Comparison of ENCODE assay signal across 10 mouse cellular contexts in the genomic region with DNA sequence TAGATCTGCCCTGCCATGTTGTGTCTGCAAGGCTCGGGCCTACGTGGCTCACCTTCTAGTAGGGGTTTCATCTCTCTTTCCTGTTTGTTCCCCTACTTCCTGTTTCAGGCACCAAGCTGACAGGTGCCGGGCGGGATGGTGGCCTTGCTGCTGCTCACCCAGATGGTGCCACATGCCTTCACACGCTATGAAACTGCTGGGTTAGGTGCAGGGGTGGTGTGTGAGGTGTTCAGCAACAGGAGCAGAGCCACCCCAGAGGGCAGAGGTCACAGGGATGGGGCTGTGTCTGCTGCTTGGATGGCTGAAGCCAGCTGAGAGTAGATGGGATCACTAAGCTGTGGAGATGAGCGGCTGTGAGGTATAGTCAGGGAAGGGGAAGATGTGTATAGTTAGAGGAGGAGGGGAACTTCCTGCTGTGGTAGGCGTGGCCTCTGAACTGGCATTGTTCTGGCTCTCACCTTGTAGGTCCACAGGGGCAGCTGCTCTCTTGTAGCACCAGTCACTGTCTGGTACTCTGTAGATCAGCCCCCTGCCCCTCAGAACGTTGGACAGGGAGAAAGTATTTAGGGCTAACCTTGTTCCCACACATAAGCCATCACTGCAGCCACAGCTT. TPM values are rescaled to one million over a fixed set of nuclear protein-coding genes. Genes with fewer than 3 reads are reported as not detected.
DNase-seq lines count a peak whose midpoint lies in the region; ATAC-seq and TF ChIP-seq lines count a peak whose summit lies in the region.
"Had no signal": no experiment of that assay in that cellular context is flagged by ENCODE, and none has a peak within 500 bp of the region (broad histone marks: within the 10 kb centered on the region; RNA-seq: fewer than 3 reads in every experiment).

No protein-coding gene starts in this region.

- no peaks in the 10 kb centered on the region for H3K9me3 ChIP-seq in hindbrain, embryonic 15.5 days
- H3K9me3 ChIP-seq in hindbrain, embryonic 12.5 days (replicated peaks): 0 out of 2 replicates have a peak, but pooled peaks cover 6% of the 10 kb centered on the region
- peaks cover 8% of the 10 kb centered on the region for H3K9me3 ChIP-seq in E14TG2a.4 (ENCODE audit: low read length)

- H3K27ac ChIP-seq in hindbrain, embryonic 15.5 days (replicated peaks): no peak overlapping the region
- H3K27ac ChIP-seq in hindbrain, embryonic 12.5 days: no peak overlapping the region

- 74% methylated on average over 8 of the region's 8 CpGs for WGBS in hindbrain, embryonic 15.5 days
- WGBS in hindbrain, embryonic 12.5 days: 59% methylated on average over 8 of the region's 8 CpGs

- H3K27me3 ChIP-seq in hindbrain, embryonic 15.5 days: no peaks in the 10 kb centered on the region
- no peaks in the 10 kb centered on the region for H3K27me3 ChIP-seq in hindbrain, embryonic 12.5 days
- H3K27me3 ChIP-seq in E14TG2a.4 (ENCODE audit: insufficient read depth, low read length): no peaks in the 10 kb centered on the region

- H3K4me1 ChIP-seq in hindbrain, embryonic 15.5 days (replicated peaks): peaks cover 51% of the 10 kb centered on the region
- peaks cover 44% of the 10 kb centered on the region for H3K4me1 ChIP-seq in hindbrain, embryonic 12.5 days
- H3K4me1 ChIP-seq in E14TG2a.4 (replicated peaks; ENCODE audit: low read depth, low read length): peaks cover 70% of the 10 kb centered on the region

- peak; percentile 43 to 72 for DNase-seq in spleen, postnatal 4 days (ENCODE audit: low spot score in 2 of 2)
- no peak for DNase-seq in adrenal gland, adult 18-20 months (ENCODE audit: low spot score in 2 of 2)
- no peak for DNase-seq in ovary, postnatal 10 days (ENCODE audit: low spot score)
- no peak for DNase-seq in heart, postnatal 14 days
- DNase-seq: cerebellum, adult 8-10 months; heart, adult 11 months had no signal

- no peak overlapping the region for H3K9ac ChIP-seq in hindbrain, embryonic 15.5 days
- H3K9ac ChIP-seq in hindbrain, embryonic 12.5 days: no peak overlapping the region

- no peaks in the 10 kb centered on the region for H3K36me3 ChIP-seq in hindbrain, embryonic 15.5 days
- H3K36me3 ChIP-seq in hindbrain, embryonic 12.5 days: peaks cover 11% of the 10 kb centered on the region
- H3K36me3 ChIP-seq in E14TG2a.4 (ENCODE audit: insufficient read depth, low read length): peaks cover 21% of the 10 kb centered on the region

- peak; percentile 31; the same call in 1 of the 2 replicates for ATAC-seq in hindbrain, embryonic 15.5 days (ENCODE audit: low FRiP score, low read depth)
- no peak for ATAC-seq in hindbrain, embryonic 12.5 days (ENCODE audit: low FRiP score)
- ATAC-seq in inflammation-experienced regulatory T-cells, adult 6 months: peak; percentile 35

- no peak overlapping the region for H3K4me2 ChIP-seq in hindbrain, embryonic 15.5 days
- H3K4me2 ChIP-seq in hindbrain, embryonic 12.5 days (replicated peaks): no peak overlapping the region

- H3K4me3 ChIP-seq in hindbrain, embryonic 15.5 days: no peak overlapping the region
- no peak overlapping the region for H3K4me3 ChIP-seq in hindbrain, embryonic 12.5 days
- H3K4me3 ChIP-seq in E14TG2a.4 (replicated peaks; ENCODE audit: low read length): peak overlapping the region; percentile 35

- no peak for TF ChIP-seq CTCF in E14TG2a.4 (conservative IDR thresholded peaks at IDR 0.05; ENCODE audit: low read length)

- intact Hi-C loops in heart, postnatal 14 days (cut with DNase I): no loop called here

RNA-seq across cellular contexts. Expression of gene Galnt2, which starts 42.5 kb away (rescaled TPM):
- polyA plus RNA-seq in hindbrain, embryonic 15.5 days (2015; fragmentation: Nextera tagmentation; extraction: Ambion mirVana): 63.2 and 63.7 TPM in 2 replicates
- 84.8 and 86.1 TPM in 2 replicates for polyA plus RNA-seq in hindbrain, embryonic 12.5 days (2016; fragmentation: Nextera tagmentation; extraction: Ambion mirVana)
- 10 to 100 TPM; 14.8 to 39.1 (median 20.4) TPM for polyA plus RNA-seq in inflammation-experienced regulatory T-cells, adult 6 months (2017; shearing (Covaris generic))
- total RNA-seq in adrenal gland, adult 18-20 months (2021): 10 to 100 TPM; 54.3 to 63.6 TPM
- 10 to 100 TPM; 41.9 to 42.7 TPM for total RNA-seq in heart, postnatal 14 days (2021)

Comparison
In these comparisons a context has a peak if more than half of its experiments do, and no peak if none do; other contexts are left out.
1. DNase-seq: peak in spleen, postnatal 4 days (2 of 2); none in adrenal gland, adult 18-20 months (0 of 2), ovary, postnatal 10 days (single experiment) and heart, postnatal 14 days (0 of 2).